10 mouse cellular contexts compared by ENCODE assay signal in genomic region chr9:121600861-121601427, GRCm38 (mm10). TPM values are rescaled to one million over a fixed set of nuclear protein-coding genes. Genes with fewer than 3 reads are reported as not detected.
DNase-seq lines count a peak whose midpoint lies in the region; ATAC-seq lines count a peak whose summit lies in the region.
"Had no signal": no experiment of that assay in that cellular context is flagged by ENCODE, and none has a peak within 500 bp of the region (broad histone marks: within the 10 kb centered on the region; RNA-seq: fewer than 3 reads in every experiment).

No protein-coding gene starts in this region.

- H3K4me3 ChIP-seq in hindbrain, embryonic 16.5 days (ENCODE audit: low read length): no peak overlapping the region
- no peak overlapping the region for H3K4me3 ChIP-seq in hindbrain, embryonic 13.5 days
- H3K4me3 ChIP-seq in embryonic facial prominence, embryonic 12.5 days: no peak overlapping the region
- no peak overlapping the region for H3K4me3 ChIP-seq in midbrain, embryonic 15.5 days
- H3K4me3 ChIP-seq: heart, embryonic 13.5 days; midbrain, embryonic 12.5 days had no signal

- 30% methylated on average over 6 of the region's 6 CpGs for WGBS in hindbrain, embryonic 16.5 days
- WGBS in hindbrain, embryonic 13.5 days: 38% methylated on average over 6 of the region's 6 CpGs
- 32% methylated on average over 6 of the region's 6 CpGs for WGBS in embryonic facial prominence, embryonic 12.5 days
- 42% methylated on average over 6 of the region's 6 CpGs for WGBS in midbrain, embryonic 15.5 days

- H3K9me3 ChIP-seq in hindbrain, embryonic 16.5 days (ENCODE audit: control insufficient read depth, low read length): no peaks in the 10 kb centered on the region
- H3K9me3 ChIP-seq in hindbrain, embryonic 13.5 days: no peaks in the 10 kb centered on the region
- H3K9me3 ChIP-seq in embryonic facial prominence, embryonic 12.5 days: no peaks in the 10 kb centered on the region
- no peaks in the 10 kb centered on the region for H3K9me3 ChIP-seq in midbrain, embryonic 15.5 days
- H3K9me3 ChIP-seq: heart, embryonic 13.5 days; midbrain, embryonic 12.5 days had no signal

- ATAC-seq in hindbrain, embryonic 16.5 days: 0 out of 2 replicates have a peak, but pooled peaks have one; percentile 34
- no peak for ATAC-seq in hindbrain, embryonic 13.5 days (ENCODE audit: low FRiP score)
- no peak for ATAC-seq in embryonic facial prominence, embryonic 12.5 days (ENCODE audit: insufficient number of reproducible peaks, insufficient read depth, low FRiP score, low TSS enrichment)
- no peak for ATAC-seq in midbrain, embryonic 15.5 days (replicated peaks)

- no peak overlapping the region for H3K27ac ChIP-seq in hindbrain, embryonic 16.5 days (ENCODE audit: low read depth, low read length)
- H3K27ac ChIP-seq in hindbrain, embryonic 13.5 days: no peak overlapping the region
- H3K27ac ChIP-seq in embryonic facial prominence, embryonic 12.5 days: peak overlapping the region; percentile 17
- no peak overlapping the region for H3K27ac ChIP-seq in midbrain, embryonic 15.5 days
- H3K27ac ChIP-seq: heart, embryonic 13.5 days; midbrain, embryonic 12.5 days had no signal

- no peak overlapping the region for H3K4me2 ChIP-seq in hindbrain, embryonic 16.5 days (ENCODE audit: low read length)
- H3K4me2 ChIP-seq in hindbrain, embryonic 13.5 days: no peak overlapping the region
- no peak overlapping the region; the same call in 1 of the 2 replicates for H3K4me2 ChIP-seq in embryonic facial prominence, embryonic 12.5 days (replicated peaks)
- H3K4me2 ChIP-seq in midbrain, embryonic 15.5 days: no peak overlapping the region
- H3K4me2 ChIP-seq: heart, embryonic 13.5 days; midbrain, embryonic 12.5 days had no signal

- no peak overlapping the region for H3K9ac ChIP-seq in hindbrain, embryonic 16.5 days (ENCODE audit: low read depth, low read length)
- H3K9ac ChIP-seq in hindbrain, embryonic 13.5 days: no peak overlapping the region
- H3K9ac ChIP-seq in embryonic facial prominence, embryonic 12.5 days: no peak overlapping the region
- H3K9ac ChIP-seq in midbrain, embryonic 15.5 days: no peak overlapping the region
- H3K9ac ChIP-seq: heart, embryonic 13.5 days; midbrain, embryonic 12.5 days had no signal

- intact Hi-C loops in left cerebral cortex, postnatal 36 days (cut with DNase I): loop anchor here (2.0 to 10.0 kb wide), 2 partner anchors 44 to 356 kb away; no protein-coding TSS in a partner anchor

- no peaks in the 10 kb centered on the region for H3K36me3 ChIP-seq in hindbrain, embryonic 16.5 days (ENCODE audit: control insufficient read depth, insufficient read depth, low read length)
- H3K36me3 ChIP-seq in hindbrain, embryonic 13.5 days: no peaks in the 10 kb centered on the region
- H3K36me3 ChIP-seq in embryonic facial prominence, embryonic 12.5 days: no peaks in the 10 kb centered on the region
- H3K36me3 ChIP-seq in midbrain, embryonic 15.5 days (replicated peaks): no peaks in the 10 kb centered on the region
- H3K36me3 ChIP-seq: heart, embryonic 13.5 days; midbrain, embryonic 12.5 days had no signal

- H3K27me3 ChIP-seq in hindbrain, embryonic 16.5 days (replicated peaks; ENCODE audit: control insufficient read depth, insufficient read depth, low read length): no peaks in the 10 kb centered on the region
- no peaks in the 10 kb centered on the region for H3K27me3 ChIP-seq in hindbrain, embryonic 13.5 days
- H3K27me3 ChIP-seq in embryonic facial prominence, embryonic 12.5 days: no peaks in the 10 kb centered on the region
- no peaks in the 10 kb centered on the region for H3K27me3 ChIP-seq in midbrain, embryonic 15.5 days (replicated peaks)
- H3K27me3 ChIP-seq: midbrain, embryonic 12.5 days had no signal

- H3K4me1 ChIP-seq in hindbrain, embryonic 16.5 days (ENCODE audit: control insufficient read depth, insufficient read depth, low read depth, low read length): peaks cover 3% of the 10 kb centered on the region
- peaks cover 7% of the 10 kb centered on the region for H3K4me1 ChIP-seq in hindbrain, embryonic 13.5 days (replicated peaks)
- peaks cover 13% of the 10 kb centered on the region for H3K4me1 ChIP-seq in embryonic facial prominence, embryonic 12.5 days
- 0 out of 2 replicates have a peak, but pooled peaks cover 6% of the 10 kb centered on the region for H3K4me1 ChIP-seq in midbrain, embryonic 15.5 days

- peak; percentile 82 for DNase-seq in brain, adult 2 months (ENCODE audit: low read depth, low spot score)
- DNase-seq in left cerebral cortex, postnatal 36 days (ENCODE audit: low spot score in 2 of 2): peak; percentile 70 to 74
- DNase-seq in urinary bladder, postnatal 14 days (ENCODE audit: low spot score): no peak
- DNase-seq in urinary bladder, postnatal 10 days (ENCODE audit: low spot score): no peak

RNA-seq across cellular contexts. Expression of gene Lyzl4, which starts 41.0 kb away (rescaled TPM):
- 0.16 TPM in 1 of 2 replicates, not detected in the other for polyA plus RNA-seq in hindbrain, embryonic 16.5 days (2015; fragmentation: Nextera tagmentation; extraction: Ambion mirVana)
- 0.32 TPM in 1 of 2 replicates, not detected in the other for polyA plus RNA-seq in hindbrain, embryonic 13.5 days (2015; fragmentation: Nextera tagmentation; extraction: Ambion mirVana)
- 0.63 TPM in 1 of 2 replicates, not detected in the other for polyA plus RNA-seq in embryonic facial prominence, embryonic 12.5 days (2016; fragmentation: Nextera tagmentation; extraction: Ambion mirVana)
- total RNA-seq in left cerebral cortex, postnatal 36 days (2021): 1 to 10 TPM; 2.0 to 2.1 TPM
- polyA plus RNA-seq in midbrain, embryonic 15.5 days (2015; fragmentation: Nextera tagmentation; extraction: Ambion mirVana): 0.18 and 0.27 TPM in 2 replicates
- polyA plus RNA-seq: heart, embryonic 13.5 days; midbrain, embryonic 12.5 days had no signal

RNA-seq across cellular contexts. Expression of gene Vipr1, which starts 41.6 kb away (rescaled TPM):
- polyA plus RNA-seq in hindbrain, embryonic 16.5 days (2015; fragmentation: Nextera tagmentation; extraction: Ambion mirVana): 0.49 and 0.80 TPM in 2 replicates
- 0.51 and 0.54 TPM in 2 replicates for polyA plus RNA-seq in hindbrain, embryonic 13.5 days (2015; fragmentation: Nextera tagmentation; extraction: Ambion mirVana)
- polyA plus RNA-seq in embryonic facial prominence, embryonic 12.5 days (2016; fragmentation: Nextera tagmentation; extraction: Ambion mirVana): 0.62 and 0.73 TPM in 2 replicates
- total RNA-seq in left cerebral cortex, postnatal 36 days (2021): 10 to 100 TPM; 25.2 to 27.2 TPM
- polyA plus RNA-seq in midbrain, embryonic 15.5 days (2015; fragmentation: Nextera tagmentation; extraction: Ambion mirVana): 0.14 and 0.15 TPM in 2 replicates

Comparison
In these comparisons a context has a peak if more than half of its experiments do, and no peak if none do; other contexts are left out.
1. DNase-seq: peak in brain, adult 2 months (single experiment) and left cerebral cortex, postnatal 36 days (2 of 2); none in urinary bladder, postnatal 14 days (single experiment) and urinary bladder, postnatal 10 days (single experiment).